Mouse (Mus musculus) T-helper 17 cell (primary cell): ENCODE measurements around the gene Hjurp.
"Not testable (repeated sequence)": the region's sequence is repeated elsewhere in the genome, so short reads cannot be mapped to it uniquely, and the experiment has no call there.

ENCODE experiments used
- in situ Hi-C, 2 experiments: fragments of 300-600 bp; cut with MboI, MseI; formaldehyde crosslinking; loops; 1 replicate in 1 of 2; 2 replicates in 1 of 2; pipeline ENCODE4 v1.15.1; 2025; ENCODE audit warnings: high pct_unique_total_duplicates in 2 of 2

Gene Hjurp

DNA sequence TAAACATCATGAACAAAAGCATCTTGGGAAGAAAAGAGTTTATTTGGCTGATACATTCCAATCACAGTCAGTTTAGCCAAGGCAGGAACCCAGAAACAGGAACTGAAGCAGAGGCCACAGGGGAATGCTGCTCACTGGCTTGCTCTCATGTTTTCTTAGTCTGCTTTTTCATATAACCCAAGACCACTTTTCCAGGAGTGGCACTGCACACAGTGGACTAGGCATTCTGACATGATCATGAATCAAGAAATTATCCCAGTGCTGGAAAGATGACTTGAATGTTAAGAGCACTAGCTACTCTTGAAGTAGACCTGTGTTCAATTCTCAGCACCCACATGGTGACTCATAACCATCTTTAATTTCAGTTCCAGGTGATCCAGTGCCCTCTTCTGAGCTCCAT lies 51.7 kb downstream of the Hjurp start:
- in situ Hi-C loops, result no loop called here

DNA sequence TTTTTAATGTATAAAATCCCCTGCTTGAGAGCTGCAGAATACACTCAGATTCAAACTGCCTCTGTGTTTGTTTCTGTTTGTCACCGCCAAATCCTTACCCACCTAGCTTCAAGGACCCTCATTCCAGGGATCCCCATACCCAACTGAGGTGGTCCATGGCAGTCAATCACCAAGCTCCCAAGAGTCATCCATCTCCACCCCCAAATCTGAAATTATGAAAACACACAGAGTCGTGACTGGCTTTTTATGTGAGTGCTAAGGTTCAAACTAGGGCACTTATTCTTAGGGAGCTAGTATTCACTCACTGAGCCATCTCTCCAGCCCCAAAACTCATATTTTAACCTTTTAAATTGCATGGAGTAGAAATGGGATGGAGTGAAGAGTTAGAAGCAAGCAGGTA lies 52.1 kb downstream of the Hjurp start:
- in situ Hi-C loops, result not testable (repeated sequence)

DNA sequence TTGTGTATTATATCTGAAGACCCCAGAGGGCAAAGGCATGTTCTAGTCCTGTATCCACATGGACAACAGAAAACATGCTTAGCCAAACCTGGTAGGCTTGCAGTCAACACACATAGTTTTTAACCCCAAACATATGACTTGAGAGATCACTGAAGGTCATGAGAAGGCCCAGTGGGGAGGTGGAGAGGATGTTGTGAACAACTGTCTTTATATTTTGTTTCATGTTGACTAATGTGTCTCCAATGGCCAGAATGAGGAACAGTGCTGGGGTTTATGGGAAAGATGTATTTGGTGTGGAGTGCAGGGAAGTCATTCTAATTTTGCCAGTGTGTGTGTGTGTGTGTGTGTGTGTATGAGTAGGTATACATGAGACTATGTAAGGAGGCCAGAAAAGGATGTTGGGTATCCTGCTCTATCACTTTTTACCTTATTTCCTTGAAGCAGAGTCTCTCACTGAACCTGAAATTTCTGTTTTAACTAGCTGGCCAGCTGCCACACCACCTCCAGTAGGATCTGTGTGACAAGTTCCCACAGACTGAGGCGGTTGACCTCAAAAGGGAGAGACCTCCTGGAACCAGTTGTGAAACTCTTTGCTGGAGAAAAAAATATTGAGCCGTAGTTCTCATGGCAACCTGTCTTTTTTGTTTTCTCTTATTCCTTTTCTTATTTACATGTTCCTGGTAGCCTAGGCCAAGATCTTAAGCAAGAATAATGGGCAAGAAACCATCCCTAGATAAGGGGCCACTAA lies 53.2 kb downstream of the Hjurp start:
- in situ Hi-C loops, result no loop called here

DNA sequence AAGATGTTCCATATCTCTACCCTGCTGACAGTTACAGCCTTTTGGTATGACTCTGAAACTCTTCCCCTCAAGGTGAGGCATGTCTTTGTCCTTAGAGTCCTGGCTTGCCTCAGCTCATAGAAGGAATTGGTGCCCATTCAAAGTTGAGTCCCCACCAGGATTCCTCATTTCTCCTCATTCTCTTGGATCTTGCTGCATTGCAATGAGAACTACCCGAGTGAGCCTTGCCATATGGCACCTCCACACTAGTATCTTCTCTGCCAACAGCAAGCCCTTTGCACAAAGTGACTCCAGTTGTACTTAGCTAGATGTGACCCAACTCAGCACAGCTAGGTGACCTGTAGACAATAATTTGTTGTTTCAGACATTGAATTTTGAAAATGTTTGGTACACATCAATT lies 53.8 kb downstream of the Hjurp start:
- in situ Hi-C loops, result no loop called here

DNA sequence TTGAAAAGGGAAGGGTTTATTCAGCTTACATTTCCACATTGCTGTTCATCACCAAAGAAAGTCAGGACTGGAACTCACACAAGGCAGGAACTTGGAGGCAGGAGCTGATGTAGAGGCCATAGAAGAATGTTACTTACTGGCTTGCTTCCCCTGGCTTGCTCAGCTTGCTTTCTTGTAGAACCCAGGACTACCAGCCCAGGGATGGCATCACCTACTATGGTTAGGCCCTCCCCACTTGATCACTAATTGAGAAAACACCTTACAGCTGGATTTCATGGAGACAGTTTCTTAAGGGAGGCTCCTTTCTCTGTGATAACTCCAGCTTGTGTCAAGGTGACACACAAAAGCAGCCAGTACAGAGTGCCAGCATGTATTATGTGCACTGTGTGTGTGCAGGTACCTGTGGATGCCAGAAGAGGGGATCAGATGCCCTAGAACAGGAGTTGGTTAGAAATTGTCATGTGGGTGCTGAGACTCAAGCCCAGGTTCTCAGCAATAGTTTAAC lies 54.4 kb downstream of the Hjurp start:
- in situ Hi-C loops, result not testable (repeated sequence)

DNA sequence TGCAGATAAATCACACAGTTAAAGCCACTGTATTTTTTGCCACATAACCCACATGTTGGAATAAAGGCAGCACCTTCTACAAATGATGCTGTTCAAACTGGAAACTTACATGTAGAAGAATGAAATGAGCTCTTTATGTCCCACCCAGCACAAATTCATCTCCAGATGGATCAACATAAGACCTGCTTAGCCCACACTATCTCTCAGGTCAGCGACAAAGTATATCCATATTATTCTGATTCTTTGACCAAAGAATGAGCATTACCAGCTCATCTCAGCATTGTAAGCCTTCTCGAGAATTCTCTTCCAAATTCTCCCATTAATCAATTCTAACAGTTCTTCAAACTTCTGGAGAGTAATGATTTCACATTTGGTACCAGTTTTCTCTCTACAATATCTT lies 55.2 kb downstream of the Hjurp start:
- in situ Hi-C loops, result no loop called here

DNA sequence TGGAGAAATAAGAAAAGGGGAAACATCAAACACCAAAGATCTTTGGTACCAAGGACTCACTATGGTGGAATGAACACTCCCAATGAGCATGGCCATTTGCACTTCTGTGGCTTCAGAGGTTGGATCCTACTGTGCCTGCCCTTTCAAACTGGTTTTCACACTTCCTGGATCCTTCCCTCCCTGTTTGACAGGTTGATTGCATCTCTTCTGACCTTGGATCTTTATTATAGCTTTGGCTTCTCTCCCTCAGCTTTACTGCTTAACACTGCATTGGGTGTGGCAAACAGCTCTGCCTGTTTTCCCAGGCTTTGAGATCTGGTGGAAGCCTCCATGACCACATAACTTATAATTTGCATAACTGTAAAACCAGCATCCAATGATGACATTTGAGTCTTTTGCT lies 57.1 kb downstream of the Hjurp start:
- in situ Hi-C loops, result no loop called here

DNA sequence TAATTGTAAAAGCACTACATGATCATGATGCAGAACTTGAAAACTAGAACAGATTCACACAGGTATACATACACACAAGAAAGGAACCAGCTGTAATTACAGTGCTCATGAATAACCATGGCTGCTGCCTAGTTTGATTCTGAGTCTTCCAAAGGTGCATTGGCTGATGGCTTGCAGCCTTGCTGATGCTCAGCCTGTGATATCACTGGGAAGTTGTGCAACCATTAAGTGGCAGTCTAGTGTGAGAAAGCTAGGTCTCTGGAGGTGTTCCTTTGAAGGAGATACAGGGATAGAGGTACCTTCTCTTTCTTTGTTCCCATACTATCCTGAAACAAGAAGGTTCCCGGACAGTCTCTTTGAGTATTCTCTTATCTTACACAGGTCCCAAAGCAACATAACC lies 58.4 kb downstream of the Hjurp start:
- in situ Hi-C loops, result no loop called here

DNA sequence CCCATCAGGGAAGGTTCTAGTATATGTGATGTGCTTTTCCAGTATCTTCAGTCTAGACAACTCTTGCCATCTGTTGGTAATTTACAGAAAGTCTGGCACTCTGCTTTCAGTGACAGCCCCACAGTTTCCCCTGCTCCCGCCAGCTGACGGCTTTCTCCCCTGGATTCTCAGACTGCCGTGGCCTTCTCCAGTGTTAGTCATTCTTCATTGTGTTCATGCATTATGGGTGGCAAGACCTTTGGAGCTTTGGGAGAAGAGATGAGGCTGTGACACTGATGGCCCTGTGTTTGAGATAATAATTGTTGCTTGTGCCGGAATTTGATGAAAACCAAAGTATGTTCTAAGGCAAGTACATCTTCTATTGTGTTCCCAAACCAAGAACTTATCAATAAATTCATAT lies 58.8 kb downstream of the Hjurp start:
- in situ Hi-C loops, result no loop called here

DNA sequence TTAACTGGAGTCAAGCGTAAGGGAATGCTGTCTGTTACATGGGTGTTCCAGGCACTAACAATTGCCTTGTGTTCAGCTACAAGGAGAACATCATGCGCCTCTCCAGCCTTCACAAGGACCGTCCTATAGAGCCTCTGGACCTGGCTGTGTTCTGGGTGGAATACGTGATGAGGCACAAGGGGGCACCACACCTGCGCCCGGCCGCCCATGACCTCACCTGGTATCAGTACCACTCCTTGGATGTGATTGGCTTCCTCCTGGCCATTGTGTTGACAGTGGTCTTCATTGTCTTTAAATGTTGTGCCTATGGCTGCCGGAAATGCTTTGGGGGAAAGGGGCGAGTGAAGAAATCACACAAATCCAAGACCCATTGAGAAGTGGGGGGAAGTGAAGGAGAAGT lies 59.4 kb downstream of the Hjurp start:
- in situ Hi-C loops, result no loop called here

DNA sequence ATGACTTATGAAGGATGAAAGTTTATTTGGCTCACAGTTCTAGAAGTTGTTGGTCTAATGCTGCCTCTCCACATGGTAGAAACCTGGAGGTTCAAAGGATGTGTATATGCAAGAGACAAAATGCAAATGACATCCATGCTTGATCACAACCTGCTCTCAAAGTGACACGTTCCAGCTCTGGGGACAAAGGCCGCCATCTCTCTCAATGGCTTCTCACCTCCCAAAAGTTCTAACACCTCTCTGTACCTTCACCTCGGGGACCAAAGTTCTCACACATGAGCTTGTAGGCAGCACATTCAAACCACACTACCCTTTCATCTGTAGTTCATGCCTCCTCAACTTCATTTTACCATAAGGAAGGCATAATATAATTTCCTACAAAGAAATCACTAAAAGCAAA lies 59.9 kb downstream of the Hjurp start:
- in situ Hi-C loops, result no loop called here

DNA sequence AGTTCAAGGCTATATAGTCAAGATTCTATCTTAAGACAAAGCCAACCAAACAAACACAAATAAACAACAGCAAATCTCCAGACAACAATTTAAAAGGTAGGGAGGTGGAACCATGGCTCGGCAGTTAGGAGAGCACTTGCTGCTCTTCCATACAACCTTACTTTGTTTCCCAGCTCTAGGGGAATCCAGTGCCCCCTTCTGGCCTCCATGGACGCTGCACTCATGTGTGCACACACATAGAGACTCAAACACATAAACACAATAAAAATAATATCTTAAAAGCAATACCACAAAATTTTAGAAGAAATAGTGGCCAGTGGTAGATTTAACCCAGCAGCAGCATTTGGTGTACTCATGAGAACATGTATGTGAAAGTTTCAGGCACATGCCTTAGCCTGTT lies 60.3 kb downstream of the Hjurp start:
- in situ Hi-C loops, result no loop called here

DNA sequence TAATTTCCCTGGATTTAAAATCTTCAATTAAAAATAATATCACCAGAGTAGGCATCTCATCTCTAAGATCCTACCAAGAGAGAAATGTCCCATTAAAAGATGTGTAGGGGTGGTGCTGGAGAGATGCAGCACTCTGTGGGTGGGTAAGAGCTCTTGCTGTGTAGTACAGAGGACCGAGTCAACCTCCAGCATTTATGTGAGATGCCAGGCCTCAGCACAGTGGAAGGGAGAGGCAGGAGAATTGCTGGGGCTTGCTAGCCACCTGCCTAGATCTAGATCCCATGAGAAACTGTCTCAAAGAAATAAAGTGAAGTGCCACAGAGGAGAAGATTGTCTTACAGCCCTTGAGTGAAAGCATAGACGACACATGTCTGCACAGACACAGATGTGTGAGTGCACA lies 60.9 kb downstream of the Hjurp start:
- in situ Hi-C loops, result no loop called here

DNA sequence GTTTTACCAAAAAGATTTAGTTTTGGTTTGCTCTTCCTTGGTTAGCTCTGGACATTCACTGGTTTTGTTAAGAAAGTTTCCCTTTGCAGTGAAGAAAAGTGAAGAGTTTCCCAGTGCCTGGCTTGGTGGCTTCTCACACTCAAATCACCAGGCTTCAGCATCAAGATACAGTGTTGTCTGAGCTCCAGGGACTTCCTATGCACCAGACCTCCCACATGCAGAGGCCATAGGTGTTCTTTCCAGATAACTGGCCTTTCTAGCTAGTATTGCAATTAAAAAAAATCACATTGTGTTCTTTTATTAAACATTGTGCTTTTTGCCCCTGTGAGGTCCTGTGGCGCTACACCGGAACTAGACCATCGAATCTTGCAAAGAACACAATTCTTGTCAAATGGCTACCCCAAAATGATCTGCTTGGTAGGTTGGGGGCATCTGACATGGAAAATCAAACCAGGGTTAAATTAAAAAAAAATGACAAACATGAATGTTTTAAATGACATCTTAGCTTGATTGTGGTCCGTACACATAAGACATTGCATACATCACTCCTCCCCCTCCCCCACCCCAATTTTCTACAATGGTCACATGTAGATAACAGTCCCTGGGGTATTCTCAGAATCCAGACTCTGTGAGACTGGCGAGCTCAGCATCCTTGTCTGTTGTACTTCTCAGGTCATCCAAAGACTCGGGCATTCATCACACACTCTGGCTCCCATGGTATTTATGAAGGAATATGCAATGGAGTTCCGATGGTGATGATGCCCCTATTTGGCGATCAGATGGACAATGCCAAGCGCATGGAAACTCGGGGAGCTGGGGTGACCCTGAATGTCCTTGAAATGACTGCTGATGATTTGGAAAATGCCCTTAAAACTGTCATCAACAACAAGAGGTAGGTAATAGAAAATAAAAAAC lies 61.7 kb downstream of the Hjurp start:
- in situ Hi-C loops, result no loop called here

DNA sequence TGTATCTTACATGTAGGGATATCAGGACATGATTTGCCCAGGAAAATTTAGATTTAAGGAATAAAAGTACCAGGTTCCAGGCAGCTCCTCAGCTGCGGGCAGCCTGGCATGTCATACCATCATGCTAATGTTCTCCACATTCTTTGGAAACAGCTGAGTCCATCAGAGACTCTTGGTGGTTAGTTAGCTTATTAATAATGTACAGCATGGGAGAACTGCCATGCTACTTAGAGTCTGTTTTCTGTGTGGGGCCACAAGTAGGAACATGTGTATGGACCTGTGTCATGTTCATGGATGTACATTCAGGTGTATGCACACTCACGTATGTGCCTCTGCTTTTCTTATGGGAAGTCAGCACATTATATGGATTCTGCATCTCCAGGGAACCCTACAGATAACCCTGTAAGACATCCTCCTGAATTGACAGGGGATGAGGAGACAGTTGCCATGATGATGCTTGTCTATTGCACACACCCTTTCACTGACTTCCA lies 62.9 kb downstream of the Hjurp start:
- in situ Hi-C loops, result no loop called here

DNA sequence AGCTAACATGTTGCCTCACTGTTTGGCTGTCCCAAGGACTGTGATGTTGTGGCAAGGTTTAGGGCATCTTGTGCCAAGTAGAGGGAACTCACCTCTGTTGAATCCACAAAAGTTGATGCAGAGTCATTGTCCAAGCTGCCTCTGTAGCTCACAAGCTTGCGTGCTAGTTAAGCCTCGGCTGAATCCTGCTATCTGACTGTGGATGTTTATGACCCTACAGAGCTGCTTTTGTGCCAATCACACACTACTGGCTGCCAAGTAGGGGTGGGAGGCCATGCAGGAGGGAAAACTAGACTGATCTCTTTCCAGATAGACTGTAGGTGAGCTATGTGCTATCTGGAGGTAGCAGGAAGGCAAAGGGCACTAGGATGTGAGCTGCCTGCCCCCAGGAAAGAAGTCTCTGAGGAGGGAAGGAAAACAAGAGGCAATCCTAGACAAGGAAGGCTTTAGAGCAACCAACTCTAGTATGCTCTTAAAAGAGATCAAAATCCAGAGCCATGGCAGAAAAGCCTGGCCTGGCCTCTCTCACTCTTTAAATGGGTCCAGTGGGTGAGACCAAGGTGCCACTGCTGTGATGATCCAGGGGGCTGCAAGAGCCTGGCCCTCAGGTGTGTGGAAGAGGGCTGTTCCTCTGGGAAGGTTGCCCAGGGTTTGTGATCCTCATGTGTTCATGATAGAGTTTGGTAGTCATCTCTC lies 63.5 kb downstream of the Hjurp start:
- in situ Hi-C loops, result no loop called here

DNA sequence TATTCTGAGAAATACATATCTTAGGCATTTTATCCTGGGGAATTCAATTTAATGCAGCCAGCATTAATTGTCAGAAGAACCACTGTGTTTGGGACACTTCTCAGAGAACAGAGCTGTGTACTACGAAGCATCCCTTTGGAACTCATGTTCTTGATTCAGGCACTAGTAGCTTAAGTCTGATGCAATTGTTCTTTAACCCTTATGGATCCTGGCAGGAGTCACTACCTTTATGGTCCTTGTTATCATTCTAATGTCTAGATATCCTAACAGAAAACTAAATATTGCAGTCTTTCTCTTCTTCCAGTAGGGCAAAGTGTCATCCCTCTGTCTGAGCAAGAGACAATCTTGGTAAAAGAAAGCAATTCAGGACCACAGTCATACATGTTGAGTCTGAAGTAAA lies 64.4 kb downstream of the Hjurp start:
- in situ Hi-C loops, result no loop called here
